Mouse (Mus musculus) forebrain, embryonic 11.5 days (tissue): Measurements from ENCODE around the gene Abcc9. TPM values are rescaled to one million over a fixed set of nuclear protein-coding genes. Genes with fewer than 3 reads are reported as not detected.

Source experiments
- ATAC-seq: fragments of 200-750 bp; cut with Nextera tagmentation; replicated peaks from 2 replicates; pipeline ENCODE4 v1.8.0; 2017; ENCODE audit warnings: moderate TSS enrichment; ENCODE audit not compliant: low FRiP score
- DNase-seq: peaks from one replicate; pipeline ENCODE4 v3.0.0-alpha.2; 2017; ENCODE audit warnings: low spot score
- H3K27ac ChIP-seq: fragments of 300-500 bp; sonication (generic); 2 replicates; pipeline ENCODE4 v1.5.1; 2014; ENCODE audit warnings: low read depth, low read length
- H3K27me3 ChIP-seq: fragments of 300-500 bp; sonication (generic); 2 replicates; pipeline ENCODE4 v1.6.1; 2014; ENCODE audit warnings: mild to moderate bottlenecking, low read length, mixed read lengths; ENCODE audit not compliant: control insufficient read depth, insufficient read depth
- H3K36me3 ChIP-seq: fragments of 300-500 bp; sonication (generic); 2 replicates; pipeline ENCODE4 v1.6.1; 2014; ENCODE audit warnings: mild to moderate bottlenecking, low read length, moderate library complexity, mixed read lengths; ENCODE audit not compliant: control insufficient read depth, insufficient read depth
- H3K4me1 ChIP-seq: fragments of 300-500 bp; sonication (generic); replicated peaks from 2 replicates; pipeline ENCODE4 v1.6.1; 2014; ENCODE audit warnings: low read length, mixed read lengths; ENCODE audit not compliant: control insufficient read depth, insufficient read depth
- H3K4me2 ChIP-seq: fragments of 300-500 bp; sonication (generic); 2 replicates; pipeline ENCODE4 v1.6.1; 2014; ENCODE audit warnings: low read depth, mild to moderate bottlenecking, low read length, moderate library complexity, mixed read lengths; ENCODE audit not compliant: severe bottlenecking
- H3K4me3 ChIP-seq: fragments of 300-500 bp; sonication (generic); 2 replicates; pipeline ENCODE4 v1.5.1; 2014; ENCODE audit warnings: low read depth, low read length
- H3K9ac ChIP-seq: fragments of 300-500 bp; sonication (generic); 2 replicates; pipeline ENCODE4 v1.6.1; 2014; ENCODE audit warnings: low read length
- H3K9me3 ChIP-seq: fragments of 300-500 bp; sonication (generic); 2 replicates; pipeline ENCODE4 v1.6.1; 2016; ENCODE audit warnings: low read length, mixed read lengths; ENCODE audit not compliant: control insufficient read depth
- WGBS: fragments of 180-500 bp; shearing (Covaris S2); extraction: QIAGEN DNeasy Blood & Tissue Kit; methylation state at CpG from one replicate; pipeline ENCODE4 v1.1.7; 2014; 5-methylcytosine and 5-hydroxymethylcytosine counted together
- polyA plus RNA-seq: library from polyadenylated mRNA; unstranded; fragments of >200 nt; fragmentation: Nextera tagmentation; extraction: Ambion mirVana; gene quantifications from 2 replicates; pipeline ENCODE4 v1.2.1, GENCODE M21; 2014

The Abcc9 gene
- polyA plus RNA-seq, 1 experiment from 2014 or later, result 1.6 TPM

GRCm38 (mm10) chr6:142542082-142542799 is 159.9 kb downstream of the Abcc9 start:
- H3K36me3 ChIP-seq, result no peaks in the 10 kb centered on the region
- no peak overlapping the region for H3K4me2 ChIP-seq
- DNase-seq (no peak), ATAC-seq (no peak)
- no peak overlapping the region for H3K27ac ChIP-seq
- no peaks in the 10 kb centered on the region for H3K27me3 ChIP-seq
- no peaks in the 10 kb centered on the region for H3K9me3 ChIP-seq
- no peak overlapping the region for H3K4me3 ChIP-seq
- H3K9ac ChIP-seq, result no peak overlapping the region
- 87% methylated on average over 8 of the region's 8 CpGs for WGBS
- no peaks in the 10 kb centered on the region for H3K4me1 ChIP-seq

- H3K36me3 ChIP-seq, result no peaks in the 10 kb centered on the region
- H3K27ac ChIP-seq, result no peak overlapping the region
- DNase-seq, result no peak
- ATAC-seq, result no peak
- WGBS, result 88% methylated on average over 10 of the region's 10 CpGs
- no peak overlapping the region for H3K4me3 ChIP-seq
- H3K4me2 ChIP-seq, result no peak overlapping the region
- H3K4me1 ChIP-seq, result no peaks in the 10 kb centered on the region
- H3K27me3 ChIP-seq, result no peaks in the 10 kb centered on the region
- H3K9ac ChIP-seq, result no peak overlapping the region
- H3K9me3 ChIP-seq, result no peaks in the 10 kb centered on the region
Measured at GRCm38 (mm10) chr6:142540561-142541160, 161.5 kb downstream of the Abcc9 start.

- Histone ChIP-seq H3K36me3 (no peaks in the 10 kb centered on the region), H3K27me3 (no peaks in the 10 kb centered on the region), H3K9me3 (no peaks in the 10 kb centered on the region), H3K4me1 (no peaks in the 10 kb centered on the region), H3K4me3 (no peak overlapping the region), H3K27ac (no peak overlapping the region), H3K9ac (no peak overlapping the region), H3K4me2 (no peak overlapping the region)
- 93% methylated on average over 5 of the region's 5 CpGs for WGBS
- DNase-seq (no peak), ATAC-seq (no peak)
Measured at GRCm38 (mm10) chr6:142540131-142540530, 162.0 kb downstream of the Abcc9 start.

GRCm38 (mm10) chr6:142538503-142538902 is 163.6 kb downstream of the Abcc9 start:
- Histone ChIP-seq H3K4me2 (no peak overlapping the region), H3K27me3 (no peaks in the 10 kb centered on the region), H3K36me3 (no peaks in the 10 kb centered on the region), H3K9me3 (no peaks in the 10 kb centered on the region), H3K4me3 (no peak overlapping the region), H3K9ac (no peak overlapping the region), H3K27ac (no peak overlapping the region), H3K4me1 (no peaks in the 10 kb centered on the region)
- WGBS, result 89% methylated on average over 17 of the region's 17 CpGs
- DNase-seq (no peak), ATAC-seq (no peak)

Other genes with a start within 250 kb of the Abcc9 start
- not detected in 2 replicates for gene Gys2, start 229.2 kb downstream of the Abcc9 start, polyA plus RNA-seq
- gene Ldhb, start 194.4 kb downstream of the Abcc9 start, polyA plus RNA-seq, result 420 and 433 TPM in 2 replicates
- 4.0 and 5.5 TPM in 2 replicates for gene Kcnj8, start 130.7 kb downstream of the Abcc9 start, polyA plus RNA-seq
- gene Cmas, start 54.4 kb upstream of the Abcc9 start, polyA plus RNA-seq, result 103 and 109 TPM in 2 replicates
- gene Sult6b2, start 102.2 kb upstream of the Abcc9 start, polyA plus RNA-seq, result 0.29 TPM in 1 of 2 replicates, not detected in the other